Mouse (Mus musculus) forebrain, embryonic 16.5 days (tissue): ENCODE results near the gene Ifnl2. TPM values are rescaled to one million over a fixed set of nuclear protein-coding genes. Genes with fewer than 3 reads are reported as not detected.
A peak's percentile ranks its signal among the peaks of the same experiment; 100 is the strongest.
"Not testable (repeated sequence)": the region's sequence is repeated elsewhere in the genome, so short reads cannot be mapped to it uniquely, and the experiment has no call there.

Experiments used
- ATAC-seq: fragments of 200-750 bp; cut with Nextera tagmentation; 2 replicates; pipeline ENCODE4 v1.8.0; 2017; ENCODE audit warnings: mild to moderate bottlenecking, moderate library complexity
- H3K27ac ChIP-seq: fragments of 300-500 bp; sonication (generic); 2 replicates; pipeline ENCODE4 v1.5.1; 2014; ENCODE audit warnings: low read length, control low read depth
- H3K27me3 ChIP-seq: fragments of 300-500 bp; sonication (generic); replicated peaks from 2 replicates; pipeline ENCODE4 v1.6.1; 2014; ENCODE audit warnings: low read length; ENCODE audit not compliant: control insufficient read depth, insufficient read depth
- H3K36me3 ChIP-seq: fragments of 300-500 bp; sonication (generic); 2 replicates; pipeline ENCODE4 v1.6.1; 2014; ENCODE audit not compliant: control insufficient read depth, insufficient read depth
- H3K4me1 ChIP-seq: fragments of 300-500 bp; sonication (generic); replicated peaks from 2 replicates; pipeline ENCODE4 v1.6.1; 2014; ENCODE audit warnings: low read length; ENCODE audit not compliant: control insufficient read depth, insufficient read depth
- H3K4me2 ChIP-seq: fragments of 300-500 bp; sonication (generic); 2 replicates; pipeline ENCODE4 v1.6.1; 2014; ENCODE audit warnings: mild to moderate bottlenecking, low read length, control low read depth
- H3K4me3 ChIP-seq: fragments of 300-500 bp; sonication (generic); replicated peaks from 2 replicates; pipeline ENCODE4 v1.5.1; 2014; ENCODE audit warnings: mild to moderate bottlenecking, low read length, control low read depth
- H3K9ac ChIP-seq: fragments of 300-500 bp; sonication (generic); replicated peaks from 2 replicates; pipeline ENCODE4 v1.6.1; 2014; ENCODE audit warnings: low read depth, low read length, control low read depth
- H3K9me3 ChIP-seq: fragments of 300-500 bp; sonication (generic); 2 replicates; pipeline ENCODE4 v1.6.1; 2016; ENCODE audit warnings: low read length; ENCODE audit not compliant: control insufficient read depth
- WGBS: fragments of 180-500 bp; shearing (Covaris S2); extraction: QIAGEN DNeasy Blood & Tissue Kit; methylation state at CpG from one replicate; pipeline ENCODE4 v1.1.7; 2014; 5-methylcytosine and 5-hydroxymethylcytosine counted together
- polyA plus RNA-seq: library from polyadenylated mRNA; unstranded; fragments of >200 nt; fragmentation: Nextera tagmentation; extraction: Ambion mirVana; gene quantifications from 2 replicates; pipeline ENCODE4 v1.2.1, GENCODE M21; 2015

Ifnl2 gene
- not detected in 2 replicates for polyA plus RNA-seq

DNA sequence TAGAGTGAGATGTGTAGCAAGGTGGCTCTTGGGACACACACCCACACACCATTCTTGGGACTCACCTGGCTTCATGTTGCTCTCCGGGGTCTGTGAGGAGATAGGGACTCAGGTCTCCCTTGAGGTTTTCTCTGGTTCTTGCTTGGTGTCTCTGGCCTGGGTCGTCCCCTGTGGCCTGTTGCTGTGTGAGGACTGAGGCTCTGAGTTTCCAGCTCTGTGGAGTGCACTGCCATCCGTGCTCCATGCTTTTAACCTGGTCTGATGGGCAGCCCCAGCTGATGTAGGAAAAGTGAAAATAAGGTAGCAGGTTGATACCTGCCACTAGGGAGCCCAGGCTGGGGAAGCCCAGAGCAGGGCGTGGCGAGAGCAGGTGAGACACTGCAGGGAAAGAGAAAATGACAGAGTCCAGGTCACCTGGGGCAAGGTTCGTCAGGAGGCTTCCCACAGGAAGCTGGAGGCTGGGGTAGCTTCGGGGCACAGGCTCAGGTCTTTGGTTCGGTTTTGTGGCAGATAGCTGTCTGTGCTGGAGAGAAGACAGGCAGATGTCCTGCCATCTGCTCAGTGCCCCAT lies at the start of gene Ifnl2:
Gene Ifnl2 (minus strand): TSS at position 51 of the 570 bp plus-strand sequence.
- 63% methylated on average over 8 of the region's 8 CpGs for WGBS
- H3K4me1 ChIP-seq, H3K27me3 ChIP-seq, H3K4me2 ChIP-seq, H3K36me3 ChIP-seq, H3K9ac ChIP-seq, H3K27ac ChIP-seq, ATAC-seq, H3K9me3 ChIP-seq, H3K4me3 ChIP-seq: not testable (repeated sequence)

DNA sequence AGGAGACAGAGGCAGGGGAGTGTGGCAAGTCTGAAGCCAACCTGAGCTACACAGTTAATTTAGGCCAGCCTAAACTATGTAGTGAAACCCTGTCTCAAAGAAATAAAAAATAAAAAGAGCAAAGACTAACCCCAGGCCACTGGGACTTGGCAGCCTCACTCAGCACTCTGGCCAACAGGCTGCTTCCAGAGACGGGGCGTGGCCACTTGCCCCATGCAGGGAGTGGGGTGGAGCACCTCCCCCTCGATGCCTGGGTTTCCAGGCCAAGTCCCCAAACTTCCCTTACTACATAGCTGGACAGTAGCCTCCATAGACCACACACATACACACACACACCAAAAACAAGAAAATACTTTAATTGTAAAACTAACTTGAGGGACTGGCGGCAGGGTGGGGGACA lies 48.2 kb upstream of the Ifnl2 start:
- Histone ChIP-seq H3K27ac (no peak overlapping the region), H3K36me3 (peaks cover 8% of the 10 kb centered on the region), H3K4me2 (no peak overlapping the region), H3K4me3 (no peak overlapping the region), H3K4me1 (no peaks in the 10 kb centered on the region), H3K9ac (no peak overlapping the region), H3K27me3 (no peaks in the 10 kb centered on the region), H3K9me3 (no peaks in the 10 kb centered on the region)
- WGBS = 71% methylated on average over 4 of the region's 4 CpGs
- no peak for ATAC-seq

DNA sequence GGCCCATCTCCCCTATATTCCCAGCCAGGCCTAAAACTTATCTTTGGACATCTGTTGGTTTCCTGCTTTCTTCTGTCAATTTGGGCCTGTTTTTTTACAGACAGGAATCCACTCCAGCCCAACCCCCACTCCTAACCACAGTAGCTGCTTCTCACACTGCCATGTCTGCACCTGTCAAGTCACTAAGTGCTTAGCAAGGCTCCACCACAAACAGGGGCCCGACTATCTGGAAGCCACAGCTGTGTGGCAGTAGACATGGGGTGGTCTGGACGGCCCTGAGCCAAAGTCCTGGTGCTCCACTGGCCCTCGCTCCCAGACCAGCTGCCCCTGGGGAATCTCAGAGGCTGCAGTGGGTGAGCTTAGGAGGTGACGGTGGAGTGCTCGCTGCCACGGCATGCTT lies 47.5 kb upstream of the Ifnl2 start:
- 85% methylated on average over 6 of the region's 6 CpGs for WGBS

DNA sequence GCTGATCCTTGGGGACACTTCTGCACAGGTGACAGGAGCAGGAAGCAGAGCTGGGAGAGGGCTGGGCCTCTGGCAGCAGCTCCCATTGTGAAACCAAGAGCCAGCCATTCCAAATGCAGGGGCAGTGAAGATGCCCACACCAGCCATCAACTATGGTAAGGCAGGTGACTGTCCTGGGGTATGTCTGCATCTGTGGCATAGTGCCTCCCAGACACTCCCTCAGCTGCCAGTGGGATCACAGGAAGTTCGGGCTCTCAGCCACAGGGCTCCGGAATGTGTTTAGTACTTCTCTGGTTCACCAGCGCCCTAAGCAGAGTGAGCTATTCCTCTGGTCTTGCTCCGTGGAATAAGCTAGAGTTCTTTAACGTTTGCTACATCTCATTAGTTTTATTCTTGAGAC lies 46.8 kb upstream of the Ifnl2 start:
- H3K9me3 ChIP-seq = no peaks in the 10 kb centered on the region
- H3K4me2 ChIP-seq = no peak overlapping the region
- no peaks in the 10 kb centered on the region for H3K4me1 ChIP-seq
- H3K4me3 ChIP-seq = no peak overlapping the region
- no peak overlapping the region for H3K27ac ChIP-seq
- H3K36me3 ChIP-seq = peaks cover 6% of the 10 kb centered on the region
- ATAC-seq = no peak
- no peak overlapping the region for H3K9ac ChIP-seq
- H3K27me3 ChIP-seq = no peaks in the 10 kb centered on the region
- 74% methylated on average over 5 of the region's 5 CpGs for WGBS

More for the DNA sequence above, 47.5 kb upstream of the Ifnl2 start:
- ATAC-seq = no peak
- H3K9ac ChIP-seq = no peak overlapping the region
- H3K9me3 ChIP-seq = no peaks in the 10 kb centered on the region
- no peak overlapping the region for H3K27ac ChIP-seq
- no peak overlapping the region for H3K4me3 ChIP-seq
- H3K27me3 ChIP-seq = no peaks in the 10 kb centered on the region
- no peaks in the 10 kb centered on the region for H3K4me1 ChIP-seq
- peaks cover 8% of the 10 kb centered on the region for H3K36me3 ChIP-seq
- H3K4me2 ChIP-seq = no peak overlapping the region

DNA sequence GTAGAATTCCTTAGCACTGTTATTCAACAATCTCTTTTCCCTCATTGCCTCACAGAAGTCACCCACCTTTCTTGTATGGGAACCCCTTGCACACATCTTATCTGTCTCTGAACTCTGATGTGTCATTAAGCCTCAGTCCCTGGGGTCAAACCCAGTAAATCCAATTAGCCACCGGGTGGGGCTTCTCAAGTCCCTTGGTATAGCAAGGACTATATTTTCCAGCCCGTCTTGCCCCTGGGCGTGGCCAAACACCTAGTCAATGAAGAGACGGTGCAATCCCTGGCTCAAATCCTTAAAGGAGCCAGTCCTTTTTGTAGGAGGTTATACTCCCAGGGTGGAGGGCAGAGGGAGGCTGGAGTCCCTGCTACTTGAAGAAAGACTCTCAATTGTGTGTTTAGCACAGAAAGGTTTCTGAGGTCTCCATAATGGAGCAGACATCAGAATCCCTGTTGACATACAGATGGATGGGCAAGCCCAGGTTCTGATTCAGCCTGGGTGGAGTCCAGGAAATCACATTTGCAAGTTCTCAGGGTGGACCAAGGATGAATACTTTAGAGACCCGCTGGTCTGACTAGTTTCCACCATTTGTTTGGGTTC lies 45.8 kb upstream of the Ifnl2 start:
- Histone ChIP-seq H3K27me3 (no peaks in the 10 kb centered on the region), H3K27ac (no peak overlapping the region), H3K4me1 (no peaks in the 10 kb centered on the region), H3K4me3 (no peak overlapping the region), H3K4me2 (no peak overlapping the region), H3K9me3 (no peaks in the 10 kb centered on the region), H3K36me3 (peaks cover 6% of the 10 kb centered on the region), H3K9ac (no peak overlapping the region)
- ATAC-seq = no peak
- WGBS = 15% methylated on average over 5 of the region's 5 CpGs

DNA sequence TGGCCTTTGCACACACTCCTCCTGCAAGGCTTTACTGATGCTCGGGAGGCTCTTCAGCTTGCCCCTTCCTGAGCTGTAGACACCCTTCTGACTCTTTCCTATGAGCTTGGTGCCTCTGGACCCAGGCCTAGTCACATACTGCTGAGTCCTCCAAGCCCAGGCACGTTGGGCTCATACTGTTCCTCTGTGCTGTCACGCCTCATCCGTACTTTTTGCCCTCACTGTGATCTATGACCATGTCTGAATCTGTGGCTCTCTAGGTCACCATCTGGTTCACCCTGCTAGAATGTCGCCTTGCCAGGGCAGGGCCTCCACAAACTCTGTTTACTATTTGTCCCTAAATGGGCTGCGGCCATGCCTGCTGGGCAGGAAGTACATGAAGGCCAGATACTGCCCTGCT lies 42.8 kb upstream of the Ifnl2 start:
- Histone ChIP-seq H3K27me3 (no peaks in the 10 kb centered on the region; the same call in 1 of the 2 replicates), H3K27ac (no peak overlapping the region), H3K4me1 (no peaks in the 10 kb centered on the region), H3K4me2 (no peak overlapping the region), H3K9me3 (no peaks in the 10 kb centered on the region), H3K36me3 (no peaks in the 10 kb centered on the region), H3K4me3 (no peak overlapping the region), H3K9ac (no peak overlapping the region)
- 97% methylated on average over 6 of the region's 6 CpGs for WGBS
- ATAC-seq = no peak

DNA sequence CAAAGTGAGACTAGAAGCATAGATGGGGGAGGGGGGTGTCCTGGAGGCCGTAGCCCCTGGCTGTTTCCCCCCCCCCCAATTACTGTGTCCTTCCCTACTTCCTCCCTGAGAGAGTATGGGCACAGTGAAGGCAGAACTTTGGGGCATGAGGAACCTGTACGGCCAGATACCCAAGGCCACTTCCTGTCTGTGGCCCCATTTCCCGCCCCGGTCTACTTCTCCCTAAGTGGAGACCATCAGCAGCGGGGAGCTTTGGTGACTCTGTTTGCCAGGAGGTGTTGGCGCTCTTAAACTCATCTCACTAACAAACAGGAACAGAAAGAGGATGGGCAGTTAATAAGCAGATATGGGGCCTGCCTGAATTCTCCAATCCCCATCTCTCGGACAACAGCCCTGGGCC lies 37.4 kb upstream of the Ifnl2 start:
- no peak overlapping the region for H3K4me3 ChIP-seq
- H3K4me1 ChIP-seq = peaks cover 8% of the 10 kb centered on the region
- H3K36me3 ChIP-seq = no peaks in the 10 kb centered on the region
- no peak overlapping the region for H3K4me2 ChIP-seq
- WGBS = 72% methylated on average over 7 of the region's 7 CpGs
- no peak overlapping the region for H3K9ac ChIP-seq
- peaks cover 31% of the 10 kb centered on the region for H3K27me3 ChIP-seq
- ATAC-seq = no peak
- no peak overlapping the region for H3K27ac ChIP-seq
- no peaks in the 10 kb centered on the region for H3K9me3 ChIP-seq

DNA sequence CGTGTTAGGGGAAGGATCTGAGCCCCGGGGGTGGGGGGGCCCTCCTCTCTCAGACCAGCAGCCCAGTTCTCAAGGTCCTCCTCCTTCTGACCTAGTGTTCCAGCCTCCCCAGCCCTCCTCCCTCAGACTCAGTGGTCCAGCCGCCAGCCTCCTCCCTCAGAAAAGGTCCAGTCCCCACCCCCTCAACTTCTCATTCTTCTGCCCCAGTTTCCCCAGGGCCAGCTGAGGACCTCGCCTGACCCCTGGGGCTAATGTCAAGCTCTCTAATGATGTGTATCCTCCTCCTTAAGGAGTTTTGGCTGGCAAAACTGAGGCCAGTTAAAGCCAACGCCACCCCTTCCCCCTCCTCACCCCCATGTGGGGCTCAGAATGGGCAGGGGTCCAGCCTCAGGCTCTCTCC lies 36.9 kb upstream of the Ifnl2 start, which contains the start of gene Nccrp1:
Gene Nccrp1 (minus strand): TSS at position 101 of the 400 bp plus-strand sequence.
- ATAC-seq = no peak
- H3K27me3 ChIP-seq = peaks cover 31% of the 10 kb centered on the region
- no peaks in the 10 kb centered on the region for H3K36me3 ChIP-seq
- H3K4me1 ChIP-seq = peaks cover 8% of the 10 kb centered on the region
- no peak within 1 kb of the TSS for H3K9ac ChIP-seq
- WGBS = 7% methylated on average over 5 of the region's 5 CpGs
- no peak within 1 kb of the TSS for H3K27ac ChIP-seq
- no peaks in the 10 kb centered on the region for H3K9me3 ChIP-seq
- H3K4me2 ChIP-seq = peak within 1 kb of the TSS; percentile 53
- peak within 1 kb of the TSS; percentile 28 for H3K4me3 ChIP-seq

DNA sequence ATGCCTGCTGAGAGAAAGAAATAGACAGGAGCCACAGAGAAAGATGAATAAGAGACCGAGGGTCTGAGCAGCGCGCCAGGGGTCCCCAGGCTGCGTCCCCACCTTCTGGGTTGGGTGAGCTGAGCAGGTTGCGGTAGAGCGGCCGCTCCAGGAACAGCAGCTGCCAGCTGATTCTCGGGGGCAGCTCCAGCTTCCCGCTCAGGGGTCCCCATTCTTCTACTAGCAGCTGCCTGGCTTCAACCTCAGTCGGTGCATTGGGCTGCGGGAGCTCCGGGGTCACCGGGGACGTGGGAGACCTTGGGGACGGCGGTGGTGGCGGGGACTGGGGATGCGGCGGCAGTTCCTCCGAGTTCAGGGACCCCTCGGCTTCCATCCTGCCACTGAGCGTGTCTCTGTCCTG lies 36.4 kb upstream of the Ifnl2 start:
- H3K4me3 ChIP-seq = peak overlapping the region; percentile 28
- H3K4me2 ChIP-seq = peak overlapping the region; percentile 53
- WGBS = 2% methylated on average over 22 of the region's 22 CpGs
- no peaks in the 10 kb centered on the region for H3K36me3 ChIP-seq
- no peak for ATAC-seq
- no peak overlapping the region for H3K27ac ChIP-seq
- H3K27me3 ChIP-seq = peaks cover 31% of the 10 kb centered on the region
- H3K9me3 ChIP-seq = no peaks in the 10 kb centered on the region
- peaks cover 8% of the 10 kb centered on the region for H3K4me1 ChIP-seq
- no peak overlapping the region for H3K9ac ChIP-seq

DNA sequence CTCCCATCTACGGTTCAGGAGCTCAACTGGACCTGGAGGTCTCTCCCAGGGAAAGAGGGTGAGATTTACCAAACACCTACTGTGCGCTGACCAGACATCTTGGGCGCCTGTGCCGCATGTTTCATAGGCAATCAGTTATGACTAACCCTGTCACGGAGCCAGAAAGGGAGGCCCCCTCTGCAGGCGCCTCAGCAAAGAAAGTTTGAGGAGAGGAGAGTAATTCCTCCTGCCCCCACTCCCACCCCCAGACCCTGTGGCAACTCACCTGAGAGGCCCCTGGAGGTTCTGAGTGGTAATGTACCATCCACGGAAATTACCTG lies 35.6 kb upstream of the Ifnl2 start:
- no peak overlapping the region for H3K4me2 ChIP-seq
- H3K27ac ChIP-seq = no peak overlapping the region
- H3K4me1 ChIP-seq = peaks cover 8% of the 10 kb centered on the region
- no peaks in the 10 kb centered on the region for H3K9me3 ChIP-seq
- WGBS = 44% methylated on average over 7 of the region's 7 CpGs
- no peak overlapping the region for H3K9ac ChIP-seq
- no peak for ATAC-seq
- peaks cover 31% of the 10 kb centered on the region for H3K27me3 ChIP-seq
- no peaks in the 10 kb centered on the region for H3K36me3 ChIP-seq
- no peak overlapping the region for H3K4me3 ChIP-seq
